Mouse (Mus musculus) heart, embryonic 12.5 days (tissue): ENCODE measurements around the gene Npcd. TPM values are rescaled to one million over a fixed set of nuclear protein-coding genes. Genes with fewer than 3 reads are reported as not detected.

Experiments used
- ATAC-seq: fragments of 200-750 bp; cut with Nextera tagmentation; 2 replicates; pipeline ENCODE4 v1.8.0; 2017; ENCODE audit warnings: moderate TSS enrichment, moderate library complexity; ENCODE audit not compliant: insufficient number of reproducible peaks, low FRiP score
- H3K27ac ChIP-seq: fragments of 300-500 bp; sonication (generic); 2 replicates; pipeline ENCODE4 v1.5.1; 2016; ENCODE audit warnings: mild to moderate bottlenecking, moderate library complexity; ENCODE audit not compliant: poor library complexity, severe bottlenecking
- H3K27me3 ChIP-seq: fragments of 300-500 bp; sonication (generic); replicated peaks from 2 replicates; pipeline ENCODE4 v1.6.1; 2016; ENCODE audit warnings: mild to moderate bottlenecking, moderate library complexity
- H3K36me3 ChIP-seq: fragments of 300-500 bp; sonication (generic); 2 replicates; pipeline ENCODE4 v1.6.1; 2016; ENCODE audit warnings: mild to moderate bottlenecking, moderate library complexity
- H3K4me1 ChIP-seq: fragments of 300-500 bp; sonication (generic); replicated peaks from 2 replicates; pipeline ENCODE4 v1.6.1; 2016; ENCODE audit warnings: mild to moderate bottlenecking
- H3K4me2 ChIP-seq: fragments of 300-500 bp; sonication (generic); 2 replicates; pipeline ENCODE4 v1.6.1; 2016; ENCODE audit warnings: mild to moderate bottlenecking, moderate library complexity
- H3K4me3 ChIP-seq: fragments of 300-500 bp; sonication (generic); 2 replicates; pipeline ENCODE4 v1.5.1; 2016; ENCODE audit warnings: mild to moderate bottlenecking
- H3K9ac ChIP-seq: fragments of 300-500 bp; sonication (generic); 2 replicates; pipeline ENCODE4 v1.6.1; 2016; ENCODE audit warnings: mild to moderate bottlenecking, moderate library complexity
- H3K9me3 ChIP-seq: fragments of 300-500 bp; sonication (generic); replicated peaks from 2 replicates; pipeline ENCODE4 v1.6.1; 2016; ENCODE audit warnings: mild to moderate bottlenecking, moderate library complexity
- WGBS: fragments of 180-500 bp; shearing (Covaris S2); methylation state at CpG from one replicate; pipeline ENCODE4 v1.1.7; 2016; 5-methylcytosine and 5-hydroxymethylcytosine counted together
- polyA plus RNA-seq: library from polyadenylated mRNA; unstranded; fragments of >200 nt; fragmentation: Nextera tagmentation; extraction: Ambion mirVana; gene quantifications from 2 replicates; pipeline ENCODE4 v1.2.1, GENCODE M21; 2016

Npcd gene
- polyA plus RNA-seq, 1 experiment from 2014 or later: not detected

DNA sequence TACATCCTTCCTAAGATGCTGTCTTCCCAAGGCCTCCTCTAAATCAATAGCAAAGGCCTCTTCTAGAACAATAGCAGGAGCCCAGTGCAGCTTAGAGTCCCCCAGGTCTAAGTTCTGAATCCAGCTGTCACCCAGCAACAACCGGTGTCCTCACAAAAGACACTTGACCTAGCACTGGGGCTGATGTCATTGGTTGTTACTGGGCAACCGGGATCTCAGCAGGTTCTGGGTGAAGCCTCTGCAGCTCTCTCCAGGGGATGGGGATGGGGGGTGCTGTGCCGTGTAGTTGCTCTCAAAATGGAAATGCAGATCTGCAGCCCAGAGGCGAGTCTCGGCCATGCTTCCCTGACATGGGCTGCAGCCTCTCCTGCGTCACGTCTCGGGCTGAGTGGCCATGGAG, 46.2 kb downstream of the Npcd start:
- no peaks in the 10 kb centered on the region for H3K9me3 ChIP-seq
- H3K36me3 ChIP-seq: no peaks in the 10 kb centered on the region
- H3K4me2 ChIP-seq: no peak overlapping the region
- H3K4me1 ChIP-seq: no peaks in the 10 kb centered on the region
- no peak overlapping the region for H3K4me3 ChIP-seq
- no peak overlapping the region for H3K9ac ChIP-seq
- peaks cover 81% of the 10 kb centered on the region for H3K27me3 ChIP-seq
- 52% methylated on average over 8 of the region's 8 CpGs for WGBS
- no peak overlapping the region for H3K27ac ChIP-seq
- no peak for ATAC-seq

DNA sequence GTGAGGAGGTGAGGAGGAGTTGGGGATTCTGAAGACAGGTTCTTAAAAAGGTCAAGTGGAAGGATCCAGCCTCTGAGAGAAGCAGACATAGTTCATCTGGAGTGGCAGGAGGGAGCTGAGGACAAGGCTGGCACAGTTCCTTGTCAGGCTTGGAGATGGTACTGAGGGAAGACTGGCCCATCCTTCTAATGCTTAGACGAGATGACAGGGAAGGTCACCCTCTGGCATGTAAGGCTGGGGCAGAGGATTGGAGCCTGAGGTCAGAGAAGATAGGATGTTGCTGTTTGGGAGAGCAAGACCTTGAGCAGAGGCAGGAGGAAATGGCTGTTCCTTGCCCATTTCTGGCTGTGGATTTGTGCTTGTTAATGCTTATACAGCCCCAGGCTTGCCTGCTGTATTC, 49.0 kb downstream of the Npcd start:
- WGBS: 57% methylated on average over 1 of the region's 1 CpGs
- Histone ChIP-seq H3K4me1 (no peaks in the 10 kb centered on the region), H3K36me3 (no peaks in the 10 kb centered on the region), H3K27ac (no peak overlapping the region), H3K9me3 (no peaks in the 10 kb centered on the region), H3K27me3 (peaks cover 59% of the 10 kb centered on the region), H3K4me2 (no peak overlapping the region), H3K4me3 (no peak overlapping the region), H3K9ac (no peak overlapping the region)
- ATAC-seq: no peak

DNA sequence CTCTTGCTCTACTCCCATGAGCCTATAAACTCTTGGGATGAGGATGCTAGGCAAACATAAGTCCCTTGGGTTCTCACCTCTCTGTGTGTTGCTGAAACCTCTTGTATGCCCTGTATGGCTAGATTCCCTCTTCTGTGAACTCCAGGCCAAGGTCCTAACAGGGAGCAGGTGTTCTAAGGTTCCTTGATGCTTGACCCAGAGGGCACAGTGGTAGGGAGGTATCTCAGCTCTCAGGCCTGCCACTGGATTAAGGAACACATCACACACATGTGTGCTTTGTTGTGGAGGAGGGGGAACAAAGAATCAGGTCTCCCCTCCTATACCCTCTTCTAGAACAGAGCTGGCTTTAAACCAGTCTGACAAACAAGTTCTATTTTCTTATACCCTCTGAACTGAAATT, 56.3 kb downstream of the Npcd start, which contains the start of gene Dnal4:
Gene Dnal4 (minus strand): TSS at position 101 of the 400 bp plus-strand sequence.
- Histone ChIP-seq H3K27ac (no peak within 1 kb of the TSS), H3K4me1 (peaks cover 14% of the 10 kb centered on the region), H3K9me3 (no peaks in the 10 kb centered on the region), H3K27me3 (0 out of 2 replicates have a peak, but pooled peaks cover 5% of the 10 kb centered on the region), H3K4me2 (no peak within 1 kb of the TSS), H3K9ac (no peak within 1 kb of the TSS), H3K4me3 (no peak within 1 kb of the TSS), H3K36me3 (no peaks in the 10 kb centered on the region)
- no peak for ATAC-seq

DNA sequence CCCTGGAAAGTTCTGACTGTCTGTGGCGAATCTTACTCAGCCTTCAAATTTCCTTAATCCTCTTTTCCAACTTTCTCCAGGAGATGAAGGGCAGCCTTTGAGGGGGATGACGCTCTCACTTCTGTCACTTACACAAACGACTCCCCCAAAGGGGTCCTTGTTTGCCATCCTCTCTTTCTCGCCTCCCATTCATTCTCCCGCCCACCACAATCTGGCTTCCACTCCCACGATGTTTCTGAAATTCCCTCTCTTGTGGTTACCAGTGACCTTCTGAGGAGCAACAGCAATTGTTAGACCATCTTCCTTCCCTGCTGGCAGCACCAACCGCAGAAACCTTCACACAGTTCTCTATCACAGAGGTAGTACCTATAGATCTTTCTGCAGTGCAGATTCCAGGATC, 58.4 kb downstream of the Npcd start:
- no peak overlapping the region for H3K4me2 ChIP-seq
- WGBS: 51% methylated on average over 7 of the region's 7 CpGs
- no peaks in the 10 kb centered on the region for H3K9me3 ChIP-seq
- no peak for ATAC-seq
- no peak overlapping the region for H3K27ac ChIP-seq
- no peak overlapping the region for H3K9ac ChIP-seq
- H3K4me1 ChIP-seq: peaks cover 21% of the 10 kb centered on the region
- no peaks in the 10 kb centered on the region for H3K27me3 ChIP-seq
- H3K36me3 ChIP-seq: no peaks in the 10 kb centered on the region
- no peak overlapping the region for H3K4me3 ChIP-seq

DNA sequence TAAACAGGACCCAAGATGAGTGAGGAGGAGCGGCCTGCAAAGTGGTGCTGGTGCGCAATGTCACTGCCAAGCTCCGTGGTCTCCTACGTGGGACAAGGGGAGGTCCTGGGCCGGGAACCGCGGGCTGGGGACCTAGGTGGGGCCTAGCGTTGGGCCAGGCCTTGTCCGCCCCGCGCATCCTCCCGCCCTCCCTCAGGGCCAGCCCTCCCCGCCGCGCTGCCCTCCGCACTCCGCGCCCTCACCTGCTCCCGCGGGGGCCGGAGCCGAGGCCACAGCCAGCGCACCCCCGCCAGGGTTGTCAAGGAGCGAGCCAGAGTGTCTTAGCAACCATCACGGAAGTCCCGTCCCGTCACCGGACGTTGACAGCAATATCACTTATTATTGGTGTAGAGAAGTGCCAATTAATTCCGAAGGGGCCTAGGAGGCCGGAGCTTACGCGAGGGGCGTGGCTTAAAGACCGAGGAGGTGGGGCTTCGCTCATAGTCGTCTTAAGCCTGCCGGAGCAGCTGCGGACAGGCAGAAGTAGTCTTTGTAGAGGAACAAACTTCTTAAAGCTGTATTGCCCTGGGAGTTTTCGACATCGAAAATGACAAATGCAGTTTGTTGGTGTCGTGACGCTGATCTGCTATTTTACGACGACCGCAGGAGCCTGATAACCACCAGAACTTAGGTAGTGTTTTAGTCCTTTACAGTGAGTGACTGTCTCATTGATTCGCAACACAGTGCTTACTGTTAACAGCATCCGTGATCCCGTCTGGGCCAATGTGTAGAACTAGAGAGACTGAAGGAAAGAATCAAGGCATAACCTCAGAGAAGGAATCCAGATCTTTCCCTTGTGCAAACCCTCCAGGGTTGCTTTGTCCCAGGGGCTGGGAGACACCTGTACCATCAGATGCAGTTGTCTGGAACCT, 59.7 kb downstream of the Npcd start:
- WGBS: under 1% methylated on average over 50 of the region's 50 CpGs
- H3K4me2 ChIP-seq: peak overlapping the region; percentile 82
- peak; percentile 99 for ATAC-seq

DNA sequence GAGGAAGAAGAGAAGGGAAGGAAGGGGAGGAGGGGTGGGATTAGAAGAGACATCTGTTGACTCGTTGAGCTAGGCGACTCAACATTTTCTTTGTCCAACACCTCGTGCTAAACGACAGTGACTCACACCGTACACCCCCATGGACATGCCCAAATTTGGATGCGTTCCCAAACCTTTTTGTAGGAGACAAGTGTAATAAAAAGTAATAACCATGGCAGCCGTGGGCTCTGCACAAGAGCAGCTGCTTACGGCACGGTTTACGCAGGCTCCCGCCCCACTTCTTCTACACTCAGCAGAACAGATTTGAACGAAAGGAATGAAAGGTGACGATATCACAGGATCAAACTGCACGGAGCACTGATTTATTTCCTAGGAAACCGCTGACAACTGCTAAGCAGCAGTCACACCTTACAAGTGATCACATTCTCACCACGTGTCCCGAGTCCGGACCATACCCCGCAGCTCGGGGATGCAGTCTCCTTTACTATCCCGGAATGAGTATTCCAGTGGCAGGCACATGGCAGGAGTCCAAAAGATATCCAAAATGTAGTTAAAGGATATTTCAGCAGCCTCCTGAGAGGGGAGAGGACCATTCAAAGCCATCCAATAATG, 63.3 kb downstream of the Npcd start:
- no peak overlapping the region for H3K4me3 ChIP-seq
- no peak for ATAC-seq
- H3K9me3 ChIP-seq: no peaks in the 10 kb centered on the region
- no peak overlapping the region for H3K27ac ChIP-seq
- H3K4me1 ChIP-seq: peaks cover 63% of the 10 kb centered on the region
- H3K4me2 ChIP-seq: no peak overlapping the region
- 63% methylated on average over 21 of the region's 21 CpGs for WGBS
- H3K9ac ChIP-seq: no peak overlapping the region
- H3K36me3 ChIP-seq: no peaks in the 10 kb centered on the region
- H3K27me3 ChIP-seq: no peaks in the 10 kb centered on the region

More for the DNA sequence above, 59.7 kb downstream of the Npcd start:
- H3K4me3 ChIP-seq: peak overlapping the region; percentile 94
- peaks cover 32% of the 10 kb centered on the region for H3K4me1 ChIP-seq
- peak overlapping the region; percentile 73 for H3K27ac ChIP-seq
- peak overlapping the region; percentile 93 for H3K9ac ChIP-seq
- no peaks in the 10 kb centered on the region for H3K9me3 ChIP-seq
- no peaks in the 10 kb centered on the region for H3K27me3 ChIP-seq
- H3K36me3 ChIP-seq: no peaks in the 10 kb centered on the region

DNA sequence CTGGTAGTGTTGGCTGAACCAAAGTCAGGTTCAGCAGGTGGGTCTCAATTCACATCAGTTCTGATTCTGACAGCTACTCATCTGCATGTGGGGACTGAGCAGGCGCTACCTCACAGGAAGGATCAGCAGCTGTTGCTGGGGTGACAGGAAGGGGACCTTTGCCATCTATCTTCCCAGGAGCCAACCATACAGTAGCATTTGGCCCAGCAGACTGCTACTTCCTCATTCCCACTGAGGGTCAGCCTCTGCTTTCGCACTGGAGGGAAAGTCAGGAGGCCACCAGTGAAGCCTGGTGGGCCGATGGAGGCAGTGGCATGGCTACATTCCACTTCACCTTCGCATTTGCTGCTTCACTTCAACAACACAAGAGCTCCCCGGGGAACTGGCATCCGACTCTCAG, 65.7 kb downstream of the Npcd start:
- Histone ChIP-seq H3K4me2 (no peak overlapping the region), H3K9me3 (no peaks in the 10 kb centered on the region), H3K36me3 (peaks cover 15% of the 10 kb centered on the region), H3K4me1 (peaks cover 58% of the 10 kb centered on the region), H3K27me3 (no peaks in the 10 kb centered on the region), H3K9ac (no peak overlapping the region), H3K4me3 (no peak overlapping the region), H3K27ac (no peak overlapping the region)
- ATAC-seq: no peak
- 62% methylated on average over 6 of the region's 6 CpGs for WGBS

DNA sequence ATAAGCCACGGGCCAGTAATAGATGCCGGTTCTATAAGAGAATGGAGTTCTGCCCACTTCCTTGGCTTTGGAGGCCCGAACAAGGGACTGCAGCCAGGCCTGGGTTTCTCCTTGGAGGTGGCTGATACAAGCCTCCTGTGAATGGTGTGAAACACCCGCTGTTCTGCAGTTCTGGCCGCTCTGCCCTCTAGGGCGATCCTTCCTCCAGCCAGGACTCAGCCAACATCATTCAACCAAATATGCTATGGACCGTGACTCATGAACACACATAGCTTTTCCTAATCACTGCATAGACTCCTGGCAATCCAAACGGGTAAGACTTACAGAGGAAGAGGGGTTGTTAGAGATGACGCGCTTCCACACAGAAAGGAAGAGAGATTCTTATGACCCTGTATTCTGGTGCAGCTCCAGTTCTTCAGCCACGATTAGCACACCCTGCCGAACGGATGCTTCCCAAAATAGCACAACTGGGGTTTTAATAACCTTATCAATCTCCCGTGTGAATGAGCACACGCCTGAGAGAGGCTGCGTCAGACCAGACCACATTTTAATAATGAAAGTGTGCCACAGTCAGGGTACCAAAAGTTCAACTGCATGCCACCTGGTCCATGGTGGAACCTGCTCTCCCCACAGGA, 66.6 kb downstream of the Npcd start:
- 52% methylated on average over 16 of the region's 16 CpGs for WGBS
- Histone ChIP-seq H3K36me3 (peaks cover 22% of the 10 kb centered on the region), H3K27me3 (no peaks in the 10 kb centered on the region), H3K4me3 (no peak overlapping the region), H3K9ac (0 out of 2 replicates have a peak overlapping the region, but pooled peaks have one; percentile 34), H3K4me1 (peaks cover 55% of the 10 kb centered on the region), H3K27ac (peak overlapping the region; percentile 49; the same call in 1 of the 2 replicates), H3K4me2 (peak overlapping the region; percentile 40), H3K9me3 (no peaks in the 10 kb centered on the region)
- no peak for ATAC-seq

DNA sequence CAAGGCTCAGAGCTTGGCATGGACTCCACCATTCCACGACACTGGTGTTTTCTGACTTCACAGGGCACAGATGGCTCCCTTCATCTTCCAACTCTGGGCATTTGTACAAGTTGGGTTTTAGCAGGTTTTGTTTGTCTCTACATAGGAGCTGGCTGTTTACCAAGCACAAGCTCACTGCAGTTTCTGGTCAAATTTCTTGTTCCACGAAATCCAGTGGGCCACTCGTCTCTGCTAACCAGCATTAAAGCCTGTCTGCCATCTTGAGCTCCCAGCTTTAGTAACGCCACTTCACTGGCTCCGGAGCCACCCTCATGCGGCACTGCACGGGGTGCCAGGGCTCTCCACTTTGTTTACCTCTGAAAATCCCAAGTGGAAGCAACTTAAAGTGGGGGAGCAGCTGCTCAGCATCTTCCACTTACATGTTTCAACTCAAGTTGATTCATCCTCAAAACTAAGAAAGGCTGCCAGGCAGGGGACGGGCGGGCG, 67.4 kb downstream of the Npcd start:
- Histone ChIP-seq H3K9ac (no peak overlapping the region), H3K27me3 (no peaks in the 10 kb centered on the region), H3K27ac (no peak overlapping the region), H3K9me3 (no peaks in the 10 kb centered on the region), H3K4me3 (no peak overlapping the region), H3K4me1 (peaks cover 55% of the 10 kb centered on the region), H3K36me3 (peaks cover 27% of the 10 kb centered on the region), H3K4me2 (no peak overlapping the region)
- WGBS: 86% methylated on average over 10 of the region's 10 CpGs
- ATAC-seq: no peak

DNA sequence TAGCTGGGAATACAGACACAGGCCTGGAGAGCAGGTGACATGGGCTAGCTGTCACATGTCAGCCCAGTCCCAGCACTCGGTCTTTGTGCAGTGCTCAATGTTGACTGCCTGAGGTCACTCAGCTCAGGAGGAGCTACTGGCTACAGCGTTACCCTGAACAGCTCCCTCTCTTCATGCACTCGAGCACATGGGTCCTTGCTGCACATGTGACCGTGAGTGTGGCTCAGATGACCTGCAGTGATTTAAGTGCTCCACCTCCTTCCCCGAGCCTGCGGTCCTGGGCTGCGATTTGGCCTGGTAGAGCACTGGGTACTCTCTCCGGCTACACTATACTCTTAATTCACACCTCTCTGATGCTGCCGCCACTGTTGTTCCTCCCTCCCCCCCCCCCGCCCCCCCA, 67.9 kb downstream of the Npcd start:
- H3K9me3 ChIP-seq: no peaks in the 10 kb centered on the region
- H3K4me3 ChIP-seq: no peak overlapping the region
- no peak overlapping the region for H3K27ac ChIP-seq
- H3K4me1 ChIP-seq: peaks cover 52% of the 10 kb centered on the region
- H3K9ac ChIP-seq: no peak overlapping the region
- no peak overlapping the region for H3K4me2 ChIP-seq
- 57% methylated on average over 9 of the region's 10 CpGs for WGBS
- ATAC-seq: no peak
- no peaks in the 10 kb centered on the region for H3K27me3 ChIP-seq
- peaks cover 27% of the 10 kb centered on the region for H3K36me3 ChIP-seq

DNA sequence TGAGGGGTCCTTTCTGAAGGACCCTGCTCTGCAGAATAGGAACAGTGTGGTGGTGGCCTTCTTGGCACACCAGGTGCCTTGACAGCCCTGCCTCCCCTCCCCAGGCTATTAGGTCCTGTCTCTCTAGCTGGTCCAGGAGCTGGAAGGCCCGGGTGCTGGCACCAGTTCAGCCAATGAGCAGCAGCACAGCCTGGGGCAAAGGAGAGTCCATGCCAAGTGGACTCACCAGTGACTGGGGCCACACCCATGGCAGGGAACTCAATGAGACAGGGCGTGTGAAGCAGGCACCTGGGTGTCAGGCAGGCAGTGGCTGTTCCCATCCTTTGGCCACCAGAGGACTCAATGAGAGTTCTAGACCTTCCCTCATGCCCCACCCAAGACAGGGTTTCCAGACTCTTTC, 68.7 kb downstream of the Npcd start:
- no peaks in the 10 kb centered on the region for H3K9me3 ChIP-seq
- H3K27ac ChIP-seq: no peak overlapping the region
- WGBS: 72% methylated on average over 2 of the region's 2 CpGs
- H3K4me2 ChIP-seq: no peak overlapping the region
- peaks cover 27% of the 10 kb centered on the region for H3K36me3 ChIP-seq
- H3K4me1 ChIP-seq: peaks cover 44% of the 10 kb centered on the region
- H3K9ac ChIP-seq: no peak overlapping the region
- no peaks in the 10 kb centered on the region for H3K27me3 ChIP-seq
- no peak overlapping the region for H3K4me3 ChIP-seq
- ATAC-seq: no peak
